Mouse (Mus musculus) urinary bladder, postnatal 10 days (tissue): ENCODE data around the gene Skor1.

ENCODE experiments used
- DNase-seq: peaks from one replicate; pipeline ENCODE4 v3.0.0; 2022; ENCODE audit warnings: low spot score

The Skor1 gene

DNA sequence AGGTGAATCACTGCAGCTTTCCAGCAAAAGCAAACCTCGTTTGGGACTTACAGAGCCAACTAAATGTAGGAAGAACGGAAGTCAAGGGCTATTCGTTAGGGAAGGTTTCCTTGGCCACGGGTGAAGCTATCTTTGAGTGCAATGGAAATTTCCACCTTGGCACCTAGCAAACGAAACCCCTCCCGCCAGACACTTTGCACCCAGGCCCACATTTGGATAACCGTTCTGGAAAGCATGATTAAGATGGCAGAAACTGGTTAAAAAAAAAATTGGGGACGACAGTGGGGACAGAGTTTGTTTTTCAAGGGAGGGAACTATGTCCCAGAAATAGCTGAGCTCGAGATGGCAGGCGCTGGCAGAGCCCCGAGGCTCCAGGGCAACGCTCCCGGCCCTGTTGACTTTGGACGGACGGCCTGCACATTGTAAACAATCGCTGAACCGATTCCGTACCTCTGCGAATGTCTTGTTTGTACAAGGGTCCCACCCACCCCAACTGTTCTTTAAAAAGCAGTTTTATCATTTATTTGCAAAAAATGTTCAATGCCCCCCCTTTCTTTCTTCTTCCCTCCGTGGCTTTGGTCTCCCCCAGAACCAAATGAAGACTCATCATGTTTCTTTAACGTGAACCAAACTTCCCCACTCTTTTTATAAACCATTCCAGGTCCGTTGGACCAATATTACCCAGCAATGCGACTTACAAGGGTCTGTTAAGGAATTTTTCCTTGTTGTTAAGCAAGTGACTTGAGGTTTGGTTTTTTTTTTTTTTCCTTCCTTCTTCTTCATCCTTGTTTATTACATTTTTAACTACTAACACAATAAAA is 57.5 kb downstream of the Skor1 start:
- no peak for DNase-seq

DNA sequence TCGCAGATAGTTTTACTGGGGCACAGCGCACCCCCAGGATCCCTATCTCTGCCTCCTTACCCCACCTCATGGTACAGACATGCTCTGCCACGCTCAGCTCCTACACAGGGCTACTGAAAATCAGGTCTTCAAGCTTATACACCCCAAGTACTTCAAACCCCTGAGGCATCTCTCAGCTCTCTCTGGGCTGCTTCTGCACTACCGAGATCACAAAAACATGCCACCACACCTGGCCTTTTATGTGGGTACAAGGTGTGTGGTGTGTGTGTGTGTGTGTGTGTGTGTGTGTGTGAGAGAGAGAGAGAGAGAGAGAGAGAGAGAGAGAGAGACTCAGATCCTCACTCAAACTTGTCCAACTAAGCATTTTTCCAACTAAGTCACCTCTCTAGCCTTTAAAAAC is 59.6 kb downstream of the Skor1 start:
- DNase-seq: no peak
